Mouse (Mus musculus) limb, embryonic 11.5 days (tissue): ENCODE data around the gene Ptprk. TPM values are rescaled to one million over a fixed set of nuclear protein-coding genes. Genes with fewer than 3 reads are reported as not detected.

Experiments
- ATAC-seq: fragments of 200-750 bp; cut with Nextera tagmentation; 2 replicates; pipeline ENCODE4 v1.8.0; 2017; ENCODE audit warnings: low read depth; ENCODE audit not compliant: insufficient number of reproducible peaks, low FRiP score, low TSS enrichment
- DNase-seq: peaks from one replicate; pipeline ENCODE4 v3.0.0-alpha.2; 2015; ENCODE audit warnings: low spot score
- H3K27ac ChIP-seq: fragments of 300-500 bp; sonication (generic); replicated peaks from 2 replicates; pipeline ENCODE4 v1.5.1; 2014; ENCODE audit warnings: low read depth, mild to moderate bottlenecking, low read length
- H3K27me3 ChIP-seq: fragments of 300-500 bp; sonication (generic); 2 replicates; pipeline ENCODE4 v1.6.1; 2014; ENCODE audit warnings: mild to moderate bottlenecking, low read length, mixed read lengths; ENCODE audit not compliant: control insufficient read depth, insufficient read depth
- H3K36me3 ChIP-seq: fragments of 300-500 bp; sonication (generic); 2 replicates; pipeline ENCODE4 v1.6.1; 2014; ENCODE audit warnings: mild to moderate bottlenecking, low read length, moderate library complexity, mixed read lengths; ENCODE audit not compliant: control insufficient read depth, insufficient read depth
- H3K4me1 ChIP-seq: fragments of 300-500 bp; sonication (generic); 2 replicates; pipeline ENCODE4 v1.6.1; 2014; ENCODE audit warnings: low read length, mixed read lengths; ENCODE audit not compliant: control insufficient read depth, insufficient read depth
- H3K4me2 ChIP-seq: fragments of 300-500 bp; sonication (generic); 2 replicates; pipeline ENCODE4 v1.6.1; 2014; ENCODE audit warnings: low read depth, mild to moderate bottlenecking, moderate library complexity; ENCODE audit not compliant: severe bottlenecking
- H3K4me3 ChIP-seq: fragments of 300-500 bp; sonication (generic); 2 replicates; pipeline ENCODE4 v1.5.1; 2014; ENCODE audit warnings: low read depth, low read length
- H3K9ac ChIP-seq: fragments of 300-500 bp; sonication (generic); 2 replicates; pipeline ENCODE4 v1.6.1; 2014; ENCODE audit warnings: mild to moderate bottlenecking, low read length
- H3K9me3 ChIP-seq: fragments of 300-500 bp; sonication (generic); 2 replicates; pipeline ENCODE4 v1.6.1; 2016; ENCODE audit warnings: low read length; ENCODE audit not compliant: control insufficient read depth
- WGBS: fragments of 180-500 bp; shearing (Covaris S2); extraction: QIAGEN DNeasy Blood & Tissue Kit; methylation state at CpG from one replicate; pipeline ENCODE4 v1.1.7; 2014; 5-methylcytosine and 5-hydroxymethylcytosine counted together
- polyA plus RNA-seq: library from polyadenylated mRNA; unstranded; fragments of >200 nt; fragmentation: Nextera tagmentation; extraction: Ambion mirVana; gene quantifications from 2 replicates; pipeline ENCODE4 v1.2.1, GENCODE M21; 2014

The Ptprk gene
- 38.4 and 43.2 TPM in 2 replicates for polyA plus RNA-seq

DNA sequence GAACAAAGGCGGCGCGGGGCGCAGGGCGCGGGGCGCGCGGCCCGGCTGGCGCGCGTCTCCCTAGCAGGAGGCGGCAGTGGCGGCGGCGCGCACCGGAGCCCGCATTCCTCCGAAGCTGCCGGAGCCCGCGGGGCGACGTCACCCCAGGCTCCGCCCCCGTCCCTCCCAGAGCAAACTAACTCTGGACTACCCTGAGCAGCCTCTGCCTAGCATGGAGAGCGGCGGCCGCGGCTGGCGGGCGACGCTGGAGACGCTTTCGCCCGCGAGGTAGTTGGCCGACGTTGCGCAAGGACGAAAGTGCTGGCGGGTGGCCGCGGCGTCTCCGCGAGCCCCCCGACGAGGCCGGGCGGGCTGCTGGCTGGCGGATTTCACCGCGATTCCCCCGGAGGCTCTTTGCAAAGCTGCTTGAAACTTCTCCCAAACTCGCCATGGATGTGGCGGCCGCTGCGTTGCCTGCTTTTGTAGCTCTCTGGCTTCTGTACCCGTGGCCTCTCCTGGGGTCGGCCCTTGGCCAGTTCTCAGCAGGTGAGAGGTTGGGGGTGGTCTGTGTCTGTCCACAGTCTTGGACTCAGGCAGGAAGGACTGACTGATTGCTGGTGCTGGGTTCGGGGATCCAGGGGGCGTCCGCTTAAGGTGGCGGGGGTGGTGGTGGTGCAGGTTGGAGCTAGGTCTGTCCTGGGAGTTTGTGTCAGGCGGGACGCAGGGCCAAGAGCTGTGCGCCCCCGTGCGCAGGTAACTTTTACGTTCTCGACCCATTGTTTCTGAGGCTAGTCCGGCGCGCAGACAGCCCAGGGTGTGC lies at the start of gene Ptprk:
Ptprk (plus strand) TSS at position 168 of the 799 bp plus-strand sequence.
- WGBS, result under 1% methylated on average over 66 of the region's 77 CpGs
- Histone ChIP-seq H3K36me3 (no peaks in the 10 kb centered on the region), H3K4me1 (no peaks in the 10 kb centered on the region), H3K27ac (peak within 1 kb of the TSS; percentile 87), H3K9me3 (no peaks in the 10 kb centered on the region), H3K4me2 (peak within 1 kb of the TSS; percentile 76), H3K4me3 (peak within 1 kb of the TSS; percentile 74), H3K9ac (peak within 1 kb of the TSS; percentile 90), H3K27me3 (no peaks in the 10 kb centered on the region)
- ATAC-seq (peak; percentile 96), DNase-seq (peak; percentile 96)

DNA sequence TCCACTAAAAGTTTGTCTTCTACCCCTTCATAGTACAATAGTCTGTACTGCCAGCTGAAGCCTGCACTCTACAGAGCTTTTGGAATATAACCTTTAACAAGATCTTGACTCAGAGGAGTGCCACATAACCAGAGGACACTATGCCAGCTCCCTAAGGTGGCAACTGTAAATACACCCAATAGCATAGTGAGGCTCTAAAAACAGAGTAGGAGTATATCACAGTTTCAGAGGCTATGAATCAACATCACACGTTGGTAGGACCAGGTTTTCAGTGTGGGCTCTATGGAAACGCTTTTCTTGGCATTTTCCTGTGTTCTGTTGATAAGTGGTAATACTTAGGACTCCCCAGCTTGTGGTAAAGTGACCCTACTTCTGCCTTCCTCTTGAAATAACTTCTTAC lies 46.8 kb upstream of the Ptprk start:
- no peak overlapping the region for H3K9ac ChIP-seq
- no peaks in the 10 kb centered on the region for H3K9me3 ChIP-seq
- H3K27ac ChIP-seq, result no peak overlapping the region
- ATAC-seq (no peak), DNase-seq (no peak)
- no peaks in the 10 kb centered on the region for H3K27me3 ChIP-seq
- no peaks in the 10 kb centered on the region for H3K36me3 ChIP-seq
- H3K4me3 ChIP-seq, result no peak overlapping the region
- H3K4me2 ChIP-seq, result no peak overlapping the region
- WGBS, result 83% methylated on average over 2 of the region's 2 CpGs
- H3K4me1 ChIP-seq, result no peaks in the 10 kb centered on the region

DNA sequence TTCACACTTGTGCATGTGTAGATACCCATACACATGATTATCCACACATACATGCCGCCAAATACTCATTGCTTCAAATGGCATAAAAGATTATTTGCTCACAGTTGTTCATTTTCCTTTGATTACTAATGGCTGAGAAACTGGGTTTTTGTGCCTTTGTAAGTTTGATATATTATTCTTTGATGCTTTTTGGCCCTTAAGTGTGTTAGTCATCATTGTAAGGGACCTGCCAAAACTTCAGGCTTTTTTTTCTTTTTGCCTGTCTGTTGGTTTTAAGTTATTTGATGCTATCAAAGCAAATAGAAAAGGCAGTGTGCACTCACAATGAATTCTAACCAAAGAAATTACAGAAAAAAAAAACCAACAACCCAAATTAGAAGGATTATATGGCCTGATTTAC lies 38.2 kb upstream of the Ptprk start:
- DNase-seq, result no peak
- H3K9ac ChIP-seq, result no peak overlapping the region
- H3K4me1 ChIP-seq, result no peaks in the 10 kb centered on the region
- H3K9me3 ChIP-seq, result no peaks in the 10 kb centered on the region
- no peak overlapping the region for H3K4me2 ChIP-seq
- H3K27me3 ChIP-seq, result no peaks in the 10 kb centered on the region
- no peak for ATAC-seq
- no peak overlapping the region for H3K4me3 ChIP-seq
- WGBS, result 95% methylated on average over 1 of the region's 1 CpGs
- no peaks in the 10 kb centered on the region for H3K36me3 ChIP-seq
- H3K27ac ChIP-seq, result no peak overlapping the region

- no peaks in the 10 kb centered on the region for H3K9me3 ChIP-seq
- no peaks in the 10 kb centered on the region for H3K27me3 ChIP-seq
- no peak overlapping the region for H3K27ac ChIP-seq
- WGBS, result 38% methylated on average over 4 of the region's 4 CpGs
- no peak overlapping the region for H3K4me2 ChIP-seq
- no peaks in the 10 kb centered on the region for H3K36me3 ChIP-seq
- DNase-seq (no peak), ATAC-seq (no peak)
- no peaks in the 10 kb centered on the region for H3K4me1 ChIP-seq
- H3K4me3 ChIP-seq, result no peak overlapping the region
- H3K9ac ChIP-seq, result no peak overlapping the region
Measured at GRCm38 (mm10) chr10:28054764-28055163, 19.9 kb upstream of the Ptprk start.

DNA sequence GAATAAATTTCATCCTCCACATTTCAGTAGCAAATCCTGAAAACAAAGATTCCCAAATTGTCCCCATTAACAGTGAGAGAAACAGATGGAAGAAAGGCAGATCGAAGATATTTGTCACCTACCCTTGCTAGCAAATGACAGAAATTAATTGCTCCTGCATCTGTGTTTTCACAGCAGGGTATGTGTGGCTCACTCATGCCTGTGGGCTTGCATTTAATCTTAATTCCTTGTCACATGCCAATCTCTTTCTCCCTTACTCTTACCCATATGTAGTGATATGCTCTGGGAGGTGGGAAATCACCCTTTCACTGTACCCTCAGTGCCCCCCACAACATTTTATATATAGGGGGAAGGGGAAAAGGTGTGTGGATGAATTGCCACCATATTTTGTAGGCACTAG lies 15.4 kb upstream of the Ptprk start:
- H3K9ac ChIP-seq, result no peak overlapping the region
- no peaks in the 10 kb centered on the region for H3K9me3 ChIP-seq
- ATAC-seq, result no peak
- H3K4me2 ChIP-seq, result no peak overlapping the region
- no peaks in the 10 kb centered on the region for H3K36me3 ChIP-seq
- 89% methylated on average over 1 of the region's 1 CpGs for WGBS
- no peak overlapping the region for H3K4me3 ChIP-seq
- H3K27ac ChIP-seq, result no peak overlapping the region
- no peak for DNase-seq
- no peaks in the 10 kb centered on the region for H3K27me3 ChIP-seq
- H3K4me1 ChIP-seq, result no peaks in the 10 kb centered on the region

GRCm38 (mm10) chr10:28067997-28068396 lies 6.6 kb upstream of the Ptprk start:
- no peaks in the 10 kb centered on the region for H3K9me3 ChIP-seq
- peaks cover 6% of the 10 kb centered on the region for H3K4me1 ChIP-seq
- no peaks in the 10 kb centered on the region for H3K36me3 ChIP-seq
- H3K27ac ChIP-seq, result no peak overlapping the region
- no peak overlapping the region for H3K4me2 ChIP-seq
- no peak overlapping the region for H3K4me3 ChIP-seq
- no peaks in the 10 kb centered on the region for H3K27me3 ChIP-seq
- DNase-seq, result no peak
- no peak overlapping the region for H3K9ac ChIP-seq
- ATAC-seq, result no peak
- 77% methylated on average over 5 of the region's 5 CpGs for WGBS

GRCm38 (mm10) chr10:28073991-28074652 lies 498 bp upstream of the Ptprk start:
- WGBS, result under 1% methylated on average over 26 of the region's 26 CpGs
- peak overlapping the region; percentile 76 for H3K4me2 ChIP-seq
- no peak; the same call in 1 of the 2 replicates for ATAC-seq

DNA sequence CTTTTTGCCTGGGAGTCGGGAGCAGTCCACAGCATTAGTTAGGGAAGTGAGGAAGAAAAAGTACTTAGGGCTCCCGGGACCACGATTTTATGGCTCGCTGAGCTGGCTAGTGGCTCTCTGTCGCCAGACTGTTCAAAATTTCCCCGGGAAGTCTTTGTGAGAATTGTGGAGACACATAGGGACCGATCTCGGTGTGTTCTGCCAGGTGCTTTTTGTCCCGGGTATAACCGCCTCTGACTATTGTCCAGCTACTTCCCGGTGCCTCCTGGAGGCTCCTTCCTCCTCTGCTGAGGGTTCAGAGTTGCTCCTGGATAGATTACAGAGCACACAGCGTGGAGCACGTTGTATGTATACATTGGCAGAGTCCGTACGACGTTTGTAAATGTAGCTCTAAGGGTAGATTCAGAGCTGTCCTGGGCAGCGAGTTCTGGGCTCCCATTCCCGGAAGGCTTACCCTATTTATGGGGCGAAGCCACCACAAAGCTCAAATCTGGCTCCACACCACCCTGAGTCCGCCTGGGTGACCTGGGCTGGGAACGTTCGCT lies 943 bp downstream of the Ptprk start:
- peak overlapping the region; percentile 74 for H3K4me3 ChIP-seq
- H3K9ac ChIP-seq, result peak overlapping the region; percentile 90
- no peaks in the 10 kb centered on the region for H3K27me3 ChIP-seq
- ATAC-seq (no peak), DNase-seq (peak; percentile 68)
- 0 out of 2 replicates have a peak overlapping the region, but pooled peaks have one; percentile 56 for H3K27ac ChIP-seq
- H3K4me2 ChIP-seq, result peak overlapping the region; percentile 76
- no peaks in the 10 kb centered on the region for H3K4me1 ChIP-seq
- no peaks in the 10 kb centered on the region for H3K9me3 ChIP-seq
- no peaks in the 10 kb centered on the region for H3K36me3 ChIP-seq
- WGBS, result under 1% methylated on average over 22 of the region's 22 CpGs

More at GRCm38 (mm10) chr10:28073991-28074652, 498 bp upstream of the Ptprk start:
- peak overlapping the region; percentile 90 for H3K9ac ChIP-seq
- H3K4me3 ChIP-seq, result peak overlapping the region; percentile 74
- H3K27me3 ChIP-seq, result no peaks in the 10 kb centered on the region
- peak; percentile 71 for DNase-seq
- peak overlapping the region; percentile 87 for H3K27ac ChIP-seq
- no peaks in the 10 kb centered on the region for H3K9me3 ChIP-seq
- H3K4me1 ChIP-seq, result peaks cover 3% of the 10 kb centered on the region
- H3K36me3 ChIP-seq, result no peaks in the 10 kb centered on the region
